Mouse (Mus musculus) megakaryocyte, embryonic 14.5 days (primary cell): Measurements from ENCODE around the gene Gipc1.

Experiments used
- FLI1 ChIP-seq: IDR thresholded peaks from 2 replicates; pipeline ENCODE4 v1.6.1; 2012; ENCODE audit warnings: low read length, inconsistent platforms, mixed read lengths
- GATA1 ChIP-seq: IDR thresholded peaks from 3 replicates; pipeline ENCODE4 v1.6.1; 2012; ENCODE audit warnings: mixed read lengths, low read length, inconsistent platforms, borderline replicate concordance

DNA sequence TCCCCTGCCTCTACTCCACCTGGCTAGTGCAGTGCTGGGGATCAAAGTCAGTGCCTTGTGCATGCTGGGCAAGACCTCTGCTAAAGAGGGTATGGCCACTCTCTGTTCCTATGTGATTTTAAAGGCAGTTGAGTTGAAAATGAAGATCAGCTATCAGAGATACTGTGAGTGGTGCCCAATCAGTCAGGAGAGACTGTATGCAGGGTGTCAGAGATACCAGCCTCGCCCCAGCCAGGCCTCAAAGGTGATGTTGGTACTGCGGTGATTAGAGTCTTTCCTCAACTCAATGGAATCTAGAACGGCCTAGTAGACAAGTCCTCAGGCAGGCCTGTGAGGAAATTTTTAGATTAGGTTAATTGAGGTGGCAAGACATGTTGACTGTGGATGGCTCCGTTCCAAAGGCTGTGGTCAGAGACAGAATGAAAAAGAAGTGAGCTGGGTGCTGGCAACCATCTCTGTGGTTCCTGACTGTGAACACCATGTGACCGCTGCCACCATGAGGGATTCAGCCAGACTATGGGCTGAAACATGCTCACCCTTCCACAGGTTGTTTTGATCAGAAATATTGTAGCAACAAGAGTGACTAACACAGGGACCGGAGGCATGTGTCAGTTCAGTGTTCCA, 26.7 kb upstream of the Gipc1 start:
- TF ChIP-seq GATA1 (no peak), FLI1 (no peak)
